Mouse (Mus musculus): ENCODE measurements around the gene Pilrb2.

Pilrb2 gene

GRCm38 (mm10) chr5:137833500-137833899, 38.1 kb downstream of the Pilrb2 start:
- in situ Hi-C loops (cut with MboI, MseI) = no loop called here

GRCm38 (mm10) chr5:137831506-137831905, 40.1 kb downstream of the Pilrb2 start:
- in situ Hi-C loops (cut with MboI, MseI) = no loop called here

GRCm38 (mm10) chr5:137831106-137831505, 40.5 kb downstream of the Pilrb2 start:
- in situ Hi-C loops (cut with MboI, MseI) = no loop called here

GRCm38 (mm10) chr5:137830238-137830637, 41.4 kb downstream of the Pilrb2 start:
- in situ Hi-C loops (cut with MboI, MseI) = no loop called here

- in situ Hi-C loops (cut with MboI, MseI) = no loop called here
These were observed 42.9 kb downstream of the Pilrb2 start for GRCm38 (mm10) chr5:137828694-137829093.

- in situ Hi-C loops (cut with MboI, MseI) = no loop called here
These were observed 45.2 kb downstream of the Pilrb2 start for GRCm38 (mm10) chr5:137826421-137826820.

GRCm38 (mm10) chr5:137825971-137826370, 45.6 kb downstream of the Pilrb2 start:
- in situ Hi-C loops (cut with MboI, MseI) = no loop called here

- in situ Hi-C loops (cut with MboI, MseI) = no loop called here
These were observed 46.6 kb downstream of the Pilrb2 start for GRCm38 (mm10) chr5:137825030-137825429.

- in situ Hi-C loops (cut with MboI, MseI) = no loop called here
These were observed 48.1 kb downstream of the Pilrb2 start for GRCm38 (mm10) chr5:137823455-137824045.

- in situ Hi-C loops (cut with MboI, MseI) = no loop called here
These were observed 49.0 kb downstream of the Pilrb2 start for GRCm38 (mm10) chr5:137822602-137823001.

GRCm38 (mm10) chr5:137822126-137822525, 49.5 kb downstream of the Pilrb2 start:
- in situ Hi-C loops (cut with MboI, MseI) = no loop called here

- in situ Hi-C loops (cut with MboI, MseI) = no loop called here
These were observed 54.0 kb downstream of the Pilrb2 start for GRCm38 (mm10) chr5:137817466-137818222.

Measured in T-helper 1 cell (primary cell).